Mouse (Mus musculus): Measurements from ENCODE around the gene Rnf185. TPM values are rescaled to one million over a fixed set of nuclear protein-coding genes. Genes with fewer than 3 reads are reported as not detected.
A peak's percentile ranks its signal among the peaks of the same experiment; 100 is the strongest.

Rnf185 gene
- total RNA-seq (2021): 10 to 100 TPM; 18.6 to 20.3 TPM

DNA sequence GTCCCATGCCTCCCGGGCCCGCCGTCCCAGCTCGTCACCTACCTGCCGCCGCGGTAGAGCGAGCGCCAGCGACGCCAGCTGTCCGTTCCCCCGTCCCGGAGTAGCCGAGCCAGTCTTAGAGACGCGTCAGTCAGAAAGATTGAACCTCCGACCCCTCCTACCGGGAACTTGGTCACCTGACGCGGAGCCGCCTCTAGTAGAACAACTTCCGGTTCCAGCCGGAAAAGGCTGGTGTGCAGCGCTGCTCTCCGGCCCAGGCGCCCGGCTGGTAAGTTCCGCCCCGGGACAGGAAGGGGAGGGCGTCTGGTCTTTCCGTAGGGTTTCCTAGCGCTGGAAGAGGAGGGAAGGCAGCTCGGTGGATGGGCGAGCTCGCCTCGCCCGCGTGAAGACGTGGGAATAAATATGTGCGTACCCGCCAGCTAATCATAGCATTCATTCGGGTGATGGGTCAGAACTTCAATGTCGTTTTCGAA, at the start of gene Rnf185:
Rnf185 (minus strand) TSS at position 197 of the 473 bp plus-strand sequence.
- intact Hi-C loops (cut with DNase I): loop anchor here (2.0 kb wide), 2 partner anchors 43 to 65 kb away; partner anchors contain the start of gene Limk2
- DNase-seq: peak; percentile 90 to 91

DNA sequence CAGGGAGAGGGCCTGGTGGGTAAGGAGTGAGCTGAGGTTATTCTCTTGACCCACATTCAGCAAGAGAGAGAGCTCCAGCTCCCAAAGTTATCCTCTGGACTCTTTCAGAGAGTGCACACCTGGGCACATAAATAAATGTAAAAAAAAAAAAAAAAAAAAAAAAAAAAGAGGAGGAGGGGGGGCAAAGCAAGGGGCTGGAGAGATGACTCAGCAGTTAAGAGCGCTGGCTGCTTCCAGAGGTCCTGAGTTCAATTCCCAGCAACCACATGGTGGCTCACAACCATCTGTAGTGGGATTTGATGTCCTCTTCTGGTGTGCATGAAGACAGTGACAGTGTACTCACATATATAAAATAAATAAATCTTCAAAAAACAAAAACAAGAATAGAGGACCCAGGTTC, 45.1 kb upstream of the Rnf185 start:
- no peak for DNase-seq
- intact Hi-C loops (cut with DNase I): no loop called here

DNA sequence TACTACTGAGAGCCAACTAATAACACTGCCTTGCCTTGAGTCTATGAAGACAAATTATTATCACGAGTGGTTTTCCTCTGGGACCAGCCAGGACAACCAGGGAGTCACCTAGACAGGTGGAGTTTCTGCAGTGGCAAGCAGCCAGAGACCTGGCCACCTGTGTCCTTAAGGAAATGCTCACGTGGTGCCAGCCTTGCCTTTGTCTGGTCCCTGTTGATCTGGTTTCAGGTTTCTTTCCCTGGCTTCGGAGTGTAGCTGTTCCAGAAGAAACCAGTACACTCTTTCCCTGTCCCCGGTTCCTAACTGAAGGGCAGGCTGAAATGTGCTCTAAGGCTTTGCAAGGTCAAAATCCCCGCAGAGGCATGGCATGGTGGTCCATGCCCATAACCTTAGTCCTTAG, 44.6 kb upstream of the Rnf185 start:
- intact Hi-C loops (cut with DNase I): no loop called here
- DNase-seq: no peak

DNA sequence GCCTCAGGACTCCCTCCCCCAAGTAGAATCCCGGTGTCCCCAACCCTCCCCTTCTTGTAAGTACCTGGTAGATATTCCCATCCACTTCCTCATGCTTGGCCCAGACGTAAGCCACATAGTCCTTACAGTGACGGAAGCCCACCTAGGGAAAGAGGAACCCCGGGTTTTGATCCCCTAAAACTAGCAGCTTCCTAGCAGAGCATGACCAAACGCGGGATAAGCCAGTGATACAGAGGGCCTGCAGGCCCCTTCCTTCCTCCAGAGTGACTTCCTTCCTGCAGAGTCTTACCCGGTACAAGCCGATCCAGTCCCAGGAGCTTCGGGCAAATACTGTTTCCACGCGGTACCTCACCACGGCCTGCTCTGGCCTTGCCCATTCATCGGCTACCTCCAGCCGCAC, 43.3 kb upstream of the Rnf185 start:
- intact Hi-C loops (cut with DNase I): no loop called here

DNA sequence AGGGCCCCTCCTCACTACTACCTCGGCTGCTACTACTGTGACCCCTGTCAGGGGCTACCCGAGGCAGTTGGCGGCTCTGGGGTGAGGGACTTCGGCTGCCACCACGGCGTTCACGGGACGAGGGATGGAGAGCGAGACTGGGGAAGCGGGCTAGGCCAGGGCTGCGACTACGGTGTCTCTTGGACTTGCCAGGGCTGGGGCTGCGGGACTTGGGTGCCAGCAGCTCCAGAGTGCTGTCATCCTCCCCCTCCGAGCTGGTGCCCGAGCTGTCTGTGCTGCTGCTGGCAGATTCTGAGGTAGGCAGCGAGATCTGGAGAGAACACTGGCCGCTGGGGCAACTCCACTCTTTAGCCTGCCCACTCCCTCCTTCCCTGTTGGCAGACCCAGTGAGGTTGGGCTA, 42.7 kb upstream of the Rnf185 start:
- no peak for DNase-seq

More for the DNA sequence above, 43.3 kb upstream of the Rnf185 start:
- no peak for DNase-seq

DNA sequence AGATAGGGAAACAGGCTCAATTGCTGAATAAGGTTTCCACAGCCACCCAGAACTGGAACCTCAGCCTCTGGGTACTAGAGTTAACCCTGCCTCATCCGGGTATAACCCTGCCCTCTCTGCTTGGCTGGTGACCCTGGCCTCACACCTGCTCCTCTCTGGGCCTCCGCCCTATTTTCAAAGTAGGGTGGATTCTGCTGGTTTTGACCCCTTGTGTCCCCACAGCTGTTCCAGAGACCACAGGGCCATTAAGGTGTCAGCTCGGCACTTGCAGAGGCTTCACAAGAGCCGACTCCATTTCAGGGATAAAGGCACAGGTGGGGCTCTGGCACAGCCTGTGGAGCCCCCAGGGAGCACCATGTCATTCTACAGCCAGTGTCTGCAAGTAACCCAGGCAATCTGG, 40.6 kb upstream of the Rnf185 start:
- intact Hi-C loops (cut with DNase I): no loop called here
- no peak for DNase-seq

More for the DNA sequence above, 42.7 kb upstream of the Rnf185 start:
- intact Hi-C loops (cut with DNase I): no loop called here

DNA sequence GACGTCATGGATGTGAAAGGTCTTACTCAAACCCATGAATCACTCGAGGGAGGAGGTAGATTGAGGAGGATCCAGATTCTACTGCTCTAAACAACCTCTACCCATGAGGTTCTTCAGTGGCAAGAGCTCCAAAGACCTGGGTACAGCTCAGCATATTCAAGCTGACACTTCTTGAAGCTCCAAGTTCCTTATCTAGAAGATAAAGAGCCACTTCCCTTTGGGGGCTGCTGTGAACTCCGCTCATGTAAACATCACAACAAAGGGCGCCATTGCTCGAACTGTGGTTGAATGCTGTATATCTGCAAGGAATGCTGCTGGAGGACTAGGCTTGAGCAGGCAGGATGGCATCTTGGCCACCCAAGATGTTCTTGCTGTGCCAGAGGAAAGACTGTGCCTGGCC, 36.9 kb upstream of the Rnf185 start:
- intact Hi-C loops (cut with DNase I): no loop called here
- no peak for DNase-seq

DNA sequence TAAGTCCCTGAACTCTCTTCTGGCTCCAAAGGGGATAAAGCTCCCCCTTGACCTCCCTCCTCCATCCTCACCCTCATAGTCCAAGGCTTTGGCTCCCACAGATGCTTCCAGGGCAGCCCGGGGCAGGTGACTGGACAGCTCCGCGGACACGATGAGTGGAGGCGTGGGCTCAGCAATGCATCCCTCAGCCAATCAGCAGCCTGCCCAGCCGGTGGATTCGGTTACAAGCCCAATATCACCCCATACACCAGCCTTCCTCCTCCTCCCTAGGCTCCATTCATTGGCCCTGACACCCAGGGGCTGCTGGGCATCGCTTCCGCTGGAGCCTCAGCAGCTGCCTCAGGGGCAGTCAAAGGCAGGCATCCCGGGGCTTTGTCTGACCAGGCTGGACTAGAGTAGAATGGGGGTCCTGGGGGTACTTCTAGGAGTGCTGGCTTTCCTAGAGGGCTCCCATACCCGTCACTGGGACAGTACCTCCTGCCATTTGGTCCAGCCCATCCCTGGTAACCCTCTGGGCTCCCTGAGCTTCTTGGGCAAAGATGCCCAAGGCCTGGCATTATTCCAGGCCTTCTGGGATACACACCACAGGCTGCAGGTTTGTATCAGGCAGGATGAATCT, 35.9 kb upstream of the Rnf185 start, which contains the start of gene Pla2g3:
Pla2g3 (plus strand) TSS at position 333 of the 619 bp plus-strand sequence.
- intact Hi-C loops (cut with DNase I): no loop called here
- DNase-seq: no peak

DNA sequence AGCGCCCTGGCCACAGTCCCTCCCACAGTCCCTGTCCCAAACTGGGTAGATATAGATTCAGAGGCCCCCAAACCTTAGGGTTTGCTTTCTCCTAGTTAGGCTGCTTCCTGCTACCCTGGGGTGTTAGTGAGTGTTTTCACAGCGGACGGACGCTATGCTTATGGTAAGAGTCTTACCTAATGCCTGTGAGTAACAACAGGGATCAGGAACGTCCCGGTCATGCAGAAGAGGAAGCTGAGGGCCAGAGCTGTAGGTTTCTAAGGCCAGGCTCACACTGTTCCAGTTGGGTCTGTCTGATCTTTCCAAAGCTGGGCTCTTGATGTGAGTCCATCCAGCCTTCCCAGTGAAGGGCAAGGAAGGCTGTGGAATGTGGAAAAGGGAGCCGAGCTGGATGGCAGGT, 34.2 kb upstream of the Rnf185 start:
- no peak for DNase-seq
- intact Hi-C loops (cut with DNase I): no loop called here

DNA sequence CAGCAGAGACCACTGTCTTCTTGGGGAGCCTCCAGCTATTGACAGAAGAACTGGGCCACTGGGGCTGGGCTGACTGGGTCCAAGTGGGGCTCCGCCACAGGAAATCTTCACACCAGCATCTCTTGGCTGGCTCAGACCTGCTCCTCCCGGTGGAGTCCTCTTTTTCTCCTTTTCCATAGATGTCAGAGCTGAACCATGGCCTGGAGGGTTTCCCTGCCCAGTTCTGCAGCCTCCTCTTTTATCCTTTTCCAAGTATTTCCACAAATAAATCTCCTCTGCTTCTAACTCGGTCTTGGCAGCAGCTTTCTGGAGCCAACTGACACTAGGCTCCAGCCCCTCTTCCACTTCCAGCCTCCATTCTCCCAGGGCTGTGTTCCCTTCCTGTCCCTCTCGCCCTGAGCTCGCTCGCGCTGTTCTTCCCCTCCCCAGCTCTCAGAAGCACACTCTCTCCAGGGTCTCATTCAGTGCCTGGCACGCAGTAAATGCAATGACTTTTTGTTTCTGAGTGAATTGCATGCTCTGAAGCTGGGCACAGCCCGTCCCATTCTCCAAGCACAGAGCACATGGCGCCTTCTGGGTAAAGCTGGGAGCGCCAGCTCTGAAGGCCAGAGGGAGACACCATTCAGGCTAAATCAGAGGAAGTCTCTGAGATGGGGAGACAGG, 31.9 kb upstream of the Rnf185 start:
- intact Hi-C loops (cut with DNase I): no loop called here
- no peak for DNase-seq

DNA sequence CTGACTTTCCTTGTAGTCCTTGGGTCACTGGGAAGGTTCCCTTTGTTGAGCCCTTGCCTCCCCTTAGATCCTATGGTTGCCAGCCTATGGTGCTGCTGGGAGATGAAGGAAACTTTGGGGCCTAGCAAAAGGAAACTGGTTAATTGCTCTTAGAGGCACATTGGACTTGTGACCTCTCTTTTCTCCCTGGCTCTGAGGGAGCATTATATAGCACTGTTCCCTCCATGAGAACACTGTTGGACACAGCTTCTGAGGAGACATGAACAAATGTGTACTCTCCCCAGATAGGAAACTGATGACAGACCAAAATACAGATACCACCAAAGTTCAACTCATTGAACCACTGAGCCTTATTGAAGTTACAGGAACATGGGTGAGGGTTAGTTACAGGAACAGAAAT, 23.3 kb upstream of the Rnf185 start:
- no peak for DNase-seq
- intact Hi-C loops (cut with DNase I): no loop called here

DNA sequence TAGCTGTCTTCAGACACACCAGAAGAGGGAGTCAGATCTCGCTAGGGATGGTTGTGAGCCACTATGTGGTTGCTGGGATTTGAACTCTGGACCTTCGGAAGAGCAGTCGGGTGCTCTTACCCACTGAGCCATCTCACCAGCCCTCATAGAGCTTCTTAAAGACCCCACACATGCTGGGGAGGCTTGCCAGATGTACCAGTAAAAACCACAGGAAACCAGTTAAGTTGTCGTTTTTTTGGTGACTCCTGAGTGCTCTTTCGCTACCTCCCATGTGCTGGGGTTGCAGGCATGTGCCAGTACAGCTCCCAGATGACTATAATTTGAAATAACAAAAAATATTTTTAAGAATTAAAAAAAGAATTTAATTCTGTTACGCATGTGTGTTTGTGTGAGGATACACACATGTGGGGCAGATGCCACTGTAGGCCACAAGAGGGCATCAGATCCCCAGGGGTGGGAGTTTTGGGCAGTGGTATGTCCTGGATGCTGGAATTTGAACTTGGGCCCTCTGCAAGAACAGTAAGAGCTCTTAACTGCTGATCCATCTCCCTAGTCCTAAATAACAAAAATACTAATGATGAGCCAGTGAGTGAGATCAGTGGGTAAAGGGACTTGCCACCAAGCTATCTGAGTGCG, 22.4 kb upstream of the Rnf185 start:
- peak in 1 of 2 experiments; percentile 29 for DNase-seq
- intact Hi-C loops (cut with DNase I): no loop called here

DNA sequence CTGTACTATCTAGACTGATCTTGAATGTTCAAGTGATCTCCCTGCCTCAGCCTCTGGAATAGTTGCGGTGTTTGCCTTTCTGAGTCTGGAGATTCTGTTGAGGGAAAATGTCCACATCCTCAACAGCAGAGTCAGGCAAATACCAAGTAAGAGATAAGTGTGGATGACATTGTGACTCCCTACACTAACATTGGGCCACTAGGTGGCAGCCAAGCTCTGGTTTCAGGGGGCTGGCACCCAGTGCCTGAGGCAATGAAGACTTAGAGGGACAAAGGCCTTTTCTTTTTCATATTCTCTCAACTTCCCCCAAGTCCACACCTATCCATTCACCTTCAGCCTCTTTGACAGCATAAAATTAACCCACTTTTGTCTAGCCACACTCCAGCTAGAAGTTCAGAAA, 20.3 kb upstream of the Rnf185 start:
- intact Hi-C loops (cut with DNase I): loop anchor here (1.0 to 2.0 kb wide), 4 partner anchors 42 to 314 kb away; partner anchors contain the start of gene Selenom
- DNase-seq: peak; percentile 86 to 91

DNA sequence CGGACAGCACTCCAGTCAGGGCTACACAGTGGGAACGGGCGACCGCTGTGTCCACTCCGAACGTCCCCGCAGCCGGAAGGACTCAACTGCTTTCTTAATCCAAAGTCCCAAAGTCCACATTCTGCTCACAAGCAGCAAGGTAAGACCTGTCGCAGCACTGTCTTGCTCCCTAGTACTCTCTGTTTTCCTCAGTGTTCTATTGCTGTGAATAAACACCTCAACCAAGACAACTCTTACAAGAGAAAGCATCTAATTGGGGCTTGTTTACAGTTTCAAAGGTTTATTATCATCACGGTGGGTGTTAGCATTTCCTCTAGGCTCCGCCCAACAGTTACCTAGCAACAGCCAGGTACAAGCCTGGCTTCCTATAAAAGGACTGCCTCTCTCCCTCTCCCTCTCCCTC, 19.3 kb upstream of the Rnf185 start:
- intact Hi-C loops (cut with DNase I): no loop called here
- DNase-seq: no peak

DNA sequence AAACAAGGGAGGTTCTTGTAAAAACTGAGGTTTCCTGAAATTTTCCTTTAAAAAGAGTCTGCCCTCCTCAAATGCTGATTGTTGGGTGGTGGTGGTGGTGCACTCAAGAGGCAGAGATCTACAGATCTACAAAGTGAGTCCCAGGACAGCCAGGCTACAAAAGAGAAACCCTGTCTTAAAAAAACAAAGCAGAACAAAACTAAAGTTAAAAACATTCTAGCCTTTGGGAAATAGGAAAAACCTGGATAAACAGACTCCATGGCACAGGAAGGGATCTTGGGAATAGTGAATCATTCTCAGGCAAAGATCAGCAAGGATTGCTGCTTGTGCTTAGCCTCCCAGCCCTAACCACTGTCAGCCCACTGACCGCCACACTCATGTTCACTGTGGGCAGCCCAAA, 10.7 kb upstream of the Rnf185 start:
- intact Hi-C loops (cut with DNase I): no loop called here
- DNase-seq: no peak

DNA sequence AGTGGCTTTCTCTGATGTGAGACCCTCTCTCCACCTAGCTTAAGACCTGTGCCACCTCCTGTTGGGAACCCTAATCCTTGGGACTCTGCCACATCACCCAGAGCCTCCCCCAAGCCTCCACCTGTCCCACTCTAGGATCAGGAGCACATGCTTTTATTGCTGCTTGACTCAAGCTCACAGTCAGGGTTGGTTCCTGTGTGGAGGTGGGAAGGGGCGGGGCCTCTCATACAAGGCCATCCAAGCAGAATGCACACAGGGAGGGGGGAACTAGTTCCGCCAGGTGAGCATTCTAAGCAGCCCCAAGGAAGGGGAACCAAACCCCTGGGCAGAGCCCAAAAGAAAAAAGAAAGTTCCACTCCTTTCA, 6.9 kb upstream of the Rnf185 start:
- intact Hi-C loops (cut with DNase I): loop anchor here (5.0 kb wide), 1 partner anchor 53 kb away; the partner anchor contains the start of gene Selenom

DNA sequence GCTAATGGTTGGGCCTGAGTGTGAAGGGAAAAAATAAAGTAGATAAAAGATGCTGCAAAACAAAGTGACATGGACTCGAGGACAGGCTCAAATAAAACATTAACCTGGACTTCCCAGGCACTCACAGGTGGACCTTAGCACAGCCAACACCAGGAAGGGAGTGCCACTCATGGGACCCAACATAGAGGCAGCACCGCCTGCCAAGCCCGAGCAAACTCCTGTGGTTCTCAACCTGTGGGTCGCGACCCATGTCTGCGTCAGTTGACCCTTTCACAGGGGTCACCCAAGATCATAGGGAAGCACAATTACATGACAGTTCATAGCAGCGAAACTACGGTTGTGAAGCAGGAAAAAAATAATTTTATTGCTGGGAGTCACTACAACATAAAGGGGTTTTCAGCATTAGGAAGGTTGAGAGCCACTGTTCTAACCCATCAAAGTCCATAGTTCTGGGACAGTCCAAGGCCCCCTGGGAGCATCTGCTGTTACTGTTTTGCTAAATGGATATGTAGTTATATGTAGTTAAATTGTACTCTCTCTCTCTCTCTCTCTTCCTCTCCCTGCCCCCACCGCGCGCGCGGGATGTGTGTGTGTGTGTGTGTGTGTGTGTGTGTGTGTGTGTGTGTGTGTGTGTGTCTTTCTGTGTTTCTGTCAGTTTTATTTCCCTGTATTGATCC, 6.4 kb upstream of the Rnf185 start:
- intact Hi-C loops (cut with DNase I): loop anchor here (5.0 kb wide), 1 partner anchor 54 kb away; the partner anchor contains the start of gene Selenom
- DNase-seq: no peak

More for the DNA sequence above, 6.9 kb upstream of the Rnf185 start:
- DNase-seq: no peak

DNA sequence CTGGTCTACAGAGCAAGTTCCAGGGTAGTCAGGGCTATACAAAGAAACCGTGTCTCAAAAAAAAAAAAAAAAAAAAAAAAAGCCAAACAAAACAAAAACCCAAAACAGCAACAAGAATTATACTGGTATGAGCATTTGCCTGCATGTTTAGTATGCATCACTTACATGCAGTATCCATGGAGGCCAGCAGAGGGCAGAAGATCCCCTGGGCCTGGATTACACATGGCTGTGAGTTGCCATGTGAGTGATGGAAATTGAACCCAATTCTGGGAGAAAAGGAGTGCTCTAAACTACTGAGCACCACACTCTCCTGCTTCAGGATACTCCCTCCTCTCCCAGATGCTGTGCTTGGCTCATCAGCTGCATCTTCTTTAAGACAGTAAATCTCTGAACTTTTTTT, 4.2 kb upstream of the Rnf185 start:
- intact Hi-C loops (cut with DNase I): loop anchor here (5.0 kb wide), 1 partner anchor 56 kb away; the partner anchor contains the start of gene Selenom
- peak; percentile 49 to 78 for DNase-seq

DNA sequence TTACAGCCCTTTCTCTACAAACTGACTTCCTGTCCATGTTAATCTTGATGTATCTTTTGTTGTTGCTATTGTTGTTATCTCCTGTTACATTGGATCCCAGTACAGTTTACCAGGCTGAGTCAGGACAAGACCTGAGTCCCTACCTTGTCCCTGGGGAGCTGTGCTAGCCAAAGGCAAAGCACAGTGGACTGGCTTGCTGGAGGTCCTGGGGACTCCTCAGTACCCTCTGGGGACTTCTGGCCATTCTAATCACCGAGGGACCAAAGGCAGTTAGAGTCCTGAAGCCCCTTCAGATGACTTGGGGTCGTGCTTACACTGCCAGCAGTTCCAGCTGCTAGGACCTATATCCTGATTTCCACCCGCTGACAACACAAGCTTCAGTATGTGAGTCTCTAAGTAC, 2.3 kb upstream of the Rnf185 start:
- intact Hi-C loops (cut with DNase I): no loop called here
- DNase-seq: no peak

DNA sequence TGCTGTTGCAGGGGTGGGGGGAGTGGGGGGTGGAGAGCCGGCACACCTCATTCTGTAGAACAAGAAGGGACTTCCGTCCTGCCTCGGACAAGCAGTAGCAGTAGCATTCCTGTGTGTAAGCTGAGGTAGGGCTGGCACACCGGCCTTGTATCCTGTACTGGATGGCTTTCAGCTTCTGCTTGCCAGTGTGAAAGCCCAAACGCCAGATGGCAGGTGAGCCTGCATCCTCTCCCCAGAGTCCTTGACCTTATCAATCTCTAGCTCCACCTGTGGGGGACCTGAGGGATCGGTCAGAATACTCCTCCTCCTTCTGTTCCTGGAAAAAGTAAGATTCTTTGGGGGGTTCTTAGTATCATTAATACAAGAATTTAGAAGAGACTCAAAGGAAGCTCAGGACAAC, 1.3 kb upstream of the Rnf185 start:
- no peak for DNase-seq
- intact Hi-C loops (cut with DNase I): loop anchor here (2.0 kb wide), 2 partner anchors 45 to 67 kb away; partner anchors contain the start of gene Limk2

DNA sequence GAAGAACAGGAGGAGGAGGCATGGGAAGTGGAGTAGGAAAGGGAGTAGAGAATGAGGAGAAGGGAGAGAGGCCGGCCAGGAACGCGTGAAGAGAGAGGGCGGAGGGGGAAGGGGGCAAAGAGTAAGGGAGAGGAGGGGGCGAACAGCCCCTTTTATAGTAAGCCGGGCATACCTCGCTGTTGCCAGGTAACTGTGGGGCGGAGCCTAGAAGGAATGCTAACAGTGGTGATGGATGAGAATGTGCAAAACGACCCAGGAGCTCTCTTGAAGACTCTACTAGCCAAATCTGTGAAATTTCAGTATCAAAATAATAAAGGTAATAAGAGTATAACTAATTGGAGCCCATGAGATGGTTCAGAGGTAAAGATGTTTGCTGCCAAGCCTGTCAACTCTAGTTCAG, 606 bp upstream of the Rnf185 start:
- no peak for DNase-seq
- intact Hi-C loops (cut with DNase I): loop anchor here (2.0 kb wide), 2 partner anchors 44 to 66 kb away; partner anchors contain the start of gene Limk2

Measured in heart, postnatal 36 days (tissue).